Mouse (Mus musculus) left cerebral cortex, postnatal 36 days (tissue): ENCODE measurements around the gene Rprd2. TPM values are rescaled to one million over a fixed set of nuclear protein-coding genes. Genes with fewer than 3 reads are reported as not detected.
A peak's percentile ranks its signal among the peaks of the same experiment; 100 is the strongest.

Source experiments
- DNase-seq, 2 experiments: peaks; one replicate each; pipeline ENCODE4 v3.0.0; 2021 to 2022; ENCODE audit warnings: low spot score in 2 of 2, mixed read lengths in 1 of 2
- intact Hi-C: fragments of 180-260 bp; cut with DNase I; formaldehyde crosslinking; loops from one replicate; pipeline ENCODE4 v1.15.1; 2025
- total RNA-seq, 2 experiments: library from RNA; stranded (reverse); gene quantifications; 2 replicates each; pipeline ENCODE4 v1.2.3; 2021

Gene Rprd2
- total RNA-seq, 2 experiments from 2014 or later = 59.2 to 68.9 TPM

DNA sequence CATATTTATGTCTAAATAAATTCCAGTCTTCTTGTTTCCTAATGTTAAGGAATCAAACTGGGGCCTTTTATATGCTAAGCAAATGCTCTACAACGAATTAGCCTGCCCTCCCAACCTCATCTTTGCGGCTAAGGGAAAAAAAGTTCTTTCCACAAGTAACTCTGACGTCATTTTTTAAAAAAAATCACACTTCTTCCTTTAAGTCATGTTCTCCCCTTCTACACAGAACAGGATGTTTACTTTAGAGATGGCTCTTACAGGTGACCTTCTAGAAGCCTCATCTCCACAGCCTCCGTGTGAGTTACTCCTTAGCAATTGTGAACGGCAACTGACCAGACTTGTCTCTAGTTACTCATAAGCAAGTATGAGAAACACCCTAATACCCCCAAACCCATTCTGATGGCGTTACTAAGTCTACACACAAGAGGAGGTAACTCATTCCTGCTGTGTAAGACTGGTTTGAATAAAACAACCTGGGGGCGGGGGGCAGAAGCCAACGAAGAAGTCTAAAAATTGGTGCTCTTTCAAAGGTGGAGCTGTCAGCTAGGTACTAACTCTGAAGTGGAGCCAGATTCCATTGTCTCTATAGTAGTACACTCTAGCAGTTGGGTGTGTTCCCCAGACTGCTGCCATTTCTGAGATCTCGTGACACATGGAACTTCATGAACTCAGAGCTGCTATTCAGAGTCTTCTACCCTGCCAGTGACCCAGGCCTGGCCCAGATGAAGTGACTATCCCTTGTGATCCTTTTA, 60.0 kb downstream of the Rprd2 start:
- intact Hi-C loops = no loop called here
- no peak for DNase-seq

DNA sequence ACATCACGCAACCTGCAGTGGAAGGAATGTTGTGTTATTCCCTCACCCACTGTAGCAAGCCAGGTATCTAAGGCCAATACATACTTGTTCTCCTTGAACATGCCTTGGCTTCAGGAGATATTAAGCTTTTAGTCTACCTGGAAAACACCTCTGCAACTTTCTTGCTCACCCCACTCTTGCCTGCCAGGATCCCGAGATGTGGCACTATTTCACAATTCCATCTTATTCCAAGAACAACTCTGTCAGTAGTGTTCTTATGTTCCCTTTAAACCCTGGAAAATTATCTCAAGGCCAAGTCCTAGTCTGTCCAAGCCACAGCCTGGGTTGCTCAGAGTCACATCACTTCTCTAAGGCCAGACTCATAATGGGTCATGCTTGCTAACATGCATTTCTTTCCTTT, 61.9 kb downstream of the Rprd2 start:
- intact Hi-C loops = no loop called here

DNA sequence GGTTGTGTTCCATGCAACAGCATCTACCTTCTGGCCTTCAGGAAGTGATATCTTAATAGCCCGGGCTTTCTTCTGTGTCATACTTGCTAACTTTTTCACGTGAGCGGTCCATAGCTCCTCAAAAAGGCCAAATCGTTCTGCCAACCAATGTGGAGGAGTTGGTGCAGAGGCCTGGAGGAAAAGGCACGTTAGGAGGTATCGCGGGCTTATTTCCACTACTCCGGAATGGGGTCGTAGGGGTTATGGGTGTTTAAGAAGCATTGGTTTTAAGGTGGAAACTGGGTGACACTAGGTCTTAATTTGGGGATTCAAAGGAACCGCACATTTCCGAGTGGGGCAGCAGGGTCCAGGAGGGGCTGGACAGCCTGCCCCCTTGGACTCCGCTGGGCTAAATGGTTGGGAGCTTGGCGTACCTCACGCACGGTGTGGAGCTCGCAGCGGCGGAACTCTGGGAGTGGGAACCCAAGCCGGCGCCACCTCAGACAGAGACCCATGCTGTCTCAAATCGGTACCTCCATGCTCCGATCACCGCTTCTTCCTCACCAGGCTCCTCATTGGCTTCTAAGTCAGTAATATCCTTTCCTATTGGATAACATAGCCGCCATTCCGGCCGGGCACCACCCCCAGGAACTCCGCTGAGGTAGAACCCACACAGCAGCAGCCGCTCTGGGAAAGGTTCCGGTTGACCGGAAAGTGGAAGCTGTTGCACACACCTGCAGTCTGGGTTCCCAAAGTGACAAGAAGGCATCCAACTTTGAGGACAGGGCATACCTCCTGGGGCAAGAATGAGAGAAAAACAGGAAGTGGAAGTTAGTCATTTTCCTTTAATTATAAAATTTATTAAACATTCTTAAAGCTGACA, 64.1 kb downstream of the Rprd2 start:
- intact Hi-C loops = no loop called here
- DNase-seq = peak; percentile 91 to 93

More for the DNA sequence above, 61.9 kb downstream of the Rprd2 start:
- DNase-seq = no peak

DNA sequence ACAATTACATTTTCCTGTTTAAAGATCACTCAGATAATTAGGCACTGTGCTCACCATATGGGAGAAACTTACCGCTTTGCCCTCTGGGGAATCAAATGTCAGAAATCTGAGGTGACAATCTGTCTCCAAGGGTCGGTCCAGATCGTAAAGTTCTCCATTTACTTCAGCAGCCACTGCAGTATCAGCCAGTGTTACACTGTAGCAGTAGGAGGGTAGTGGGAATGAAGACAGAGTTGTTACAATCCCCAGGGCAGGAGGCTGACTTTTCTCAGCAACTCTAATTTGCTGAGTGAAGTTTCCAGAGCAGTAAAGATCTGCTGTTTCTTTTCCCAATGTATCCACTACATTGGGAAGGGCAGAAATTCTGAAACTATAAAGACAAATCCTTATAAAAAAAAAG, 65.7 kb downstream of the Rprd2 start:
- DNase-seq = no peak
- intact Hi-C loops = no loop called here

DNA sequence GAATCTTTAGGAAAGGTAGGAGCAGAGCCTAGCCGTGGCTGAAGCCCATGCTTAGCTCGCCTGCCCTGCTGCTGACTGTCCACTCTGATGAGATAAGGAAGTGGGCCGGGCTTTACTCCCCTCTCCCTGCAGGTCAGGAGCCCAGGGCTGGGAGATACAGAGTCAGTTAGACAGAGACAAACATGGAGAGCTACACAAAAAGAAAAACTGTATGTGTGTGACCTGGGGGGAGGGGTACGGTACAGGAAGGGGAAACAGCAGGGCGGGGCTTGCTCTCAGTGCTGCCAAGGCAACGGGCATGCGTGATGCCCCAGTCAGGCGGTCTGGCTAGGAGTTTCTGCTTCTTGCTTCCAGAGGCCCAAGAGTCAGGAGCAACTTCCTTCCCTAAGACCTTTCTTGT, 78.3 kb downstream of the Rprd2 start:
- DNase-seq = no peak
- intact Hi-C loops = no loop called here

DNA sequence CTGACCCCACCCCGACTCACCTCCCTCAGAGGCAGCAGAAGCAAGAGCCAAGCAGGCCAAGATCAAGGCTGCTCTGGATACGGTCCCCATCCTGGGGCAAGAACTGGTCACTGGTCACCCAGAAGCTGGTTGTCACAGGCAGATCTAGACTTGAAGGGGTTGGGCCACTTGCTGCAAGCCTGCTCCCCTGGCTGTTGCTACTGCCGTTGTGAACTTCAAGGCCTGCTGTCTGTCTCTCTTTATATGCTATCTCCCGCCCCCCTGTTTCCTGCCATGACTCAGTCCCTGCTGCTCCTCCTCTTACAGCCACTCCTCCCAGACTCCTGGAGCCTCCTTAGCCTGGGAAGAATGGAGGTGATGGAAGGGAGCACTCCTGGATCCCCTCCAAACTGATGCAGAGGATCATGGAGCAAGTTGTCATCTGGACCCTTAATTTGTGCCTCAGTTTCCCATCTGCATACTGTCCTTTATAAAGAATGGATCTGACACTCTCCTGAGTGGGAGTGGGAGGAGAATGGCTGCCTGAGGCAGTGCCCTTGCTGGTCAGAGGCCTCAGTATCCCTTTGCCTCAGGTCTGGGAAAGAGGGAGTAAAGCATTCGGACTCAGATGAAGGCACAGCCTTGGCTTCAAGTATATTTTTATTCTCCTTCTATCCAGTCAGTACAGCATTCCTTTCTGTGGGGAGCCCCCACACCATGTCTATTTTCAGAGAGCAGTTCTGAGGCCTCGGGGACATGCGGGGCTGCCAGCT, 79.1 kb downstream of the Rprd2 start, which contains the start of gene Ecm1:
Ecm1 (minus strand) TSS at position 217 of the 752 bp plus-strand sequence.
- intact Hi-C loops = no loop called here
- DNase-seq = peak; percentile 44 to 47

DNA sequence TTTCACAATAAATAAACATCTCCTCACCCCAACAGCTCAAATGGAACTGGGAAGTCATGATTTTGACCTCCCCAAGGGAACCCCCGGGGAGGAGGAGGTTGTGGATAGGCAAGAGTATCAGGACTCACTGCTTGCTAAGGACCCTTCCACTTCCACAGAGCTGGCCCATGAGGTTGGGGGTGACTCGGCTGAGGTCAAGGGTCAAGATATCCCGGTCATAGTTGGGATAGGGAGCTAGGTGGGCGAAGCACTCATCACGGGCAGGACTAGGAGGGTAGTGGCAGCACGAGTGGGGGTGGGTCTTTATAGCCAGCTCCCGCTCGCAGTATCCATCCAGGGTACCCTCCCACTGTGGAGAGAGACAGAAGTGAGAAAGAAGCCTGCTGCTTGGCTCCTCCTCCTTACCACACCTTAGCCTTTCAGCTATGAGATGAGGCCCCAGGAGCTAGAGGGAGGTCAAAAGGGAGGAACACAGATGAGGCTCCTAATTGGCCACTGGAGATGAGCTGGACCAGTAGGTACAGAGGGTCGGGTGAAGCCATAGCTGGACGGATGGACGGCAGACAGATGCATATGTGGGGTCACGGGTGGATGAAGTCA, 83.5 kb downstream of the Rprd2 start:
- intact Hi-C loops = no loop called here
- no peak for DNase-seq

DNA sequence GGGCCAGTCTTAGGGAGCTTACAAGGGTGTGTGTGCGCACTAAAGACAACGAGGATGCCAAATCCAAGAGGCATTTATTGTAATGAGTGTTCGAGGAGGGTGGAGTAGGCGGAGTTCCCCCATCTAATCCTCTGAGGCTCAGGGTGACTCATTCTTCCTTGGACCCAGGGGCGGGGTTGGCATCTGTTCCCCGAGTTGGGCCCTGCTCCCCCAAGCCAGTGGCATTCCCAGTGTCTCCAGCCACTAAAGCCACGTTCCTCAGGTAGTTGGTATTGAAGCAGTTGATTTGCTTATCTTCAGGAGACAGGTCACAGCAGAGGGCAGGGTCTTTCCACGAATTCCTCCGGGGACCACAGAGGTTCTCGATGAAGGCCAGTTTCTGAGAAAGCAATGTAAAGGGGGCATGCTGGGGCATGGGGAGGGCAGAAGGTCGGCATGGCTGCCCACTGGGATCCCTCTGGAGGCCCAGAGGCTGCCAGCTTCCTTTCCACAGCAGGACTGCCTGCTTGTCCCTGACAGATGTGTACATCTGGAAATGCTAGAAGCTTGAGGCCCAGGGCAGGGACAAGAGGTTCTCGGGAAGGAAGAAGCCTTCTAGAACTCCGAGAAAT, 84.5 kb downstream of the Rprd2 start:
- intact Hi-C loops = no loop called here
- no peak for DNase-seq

DNA sequence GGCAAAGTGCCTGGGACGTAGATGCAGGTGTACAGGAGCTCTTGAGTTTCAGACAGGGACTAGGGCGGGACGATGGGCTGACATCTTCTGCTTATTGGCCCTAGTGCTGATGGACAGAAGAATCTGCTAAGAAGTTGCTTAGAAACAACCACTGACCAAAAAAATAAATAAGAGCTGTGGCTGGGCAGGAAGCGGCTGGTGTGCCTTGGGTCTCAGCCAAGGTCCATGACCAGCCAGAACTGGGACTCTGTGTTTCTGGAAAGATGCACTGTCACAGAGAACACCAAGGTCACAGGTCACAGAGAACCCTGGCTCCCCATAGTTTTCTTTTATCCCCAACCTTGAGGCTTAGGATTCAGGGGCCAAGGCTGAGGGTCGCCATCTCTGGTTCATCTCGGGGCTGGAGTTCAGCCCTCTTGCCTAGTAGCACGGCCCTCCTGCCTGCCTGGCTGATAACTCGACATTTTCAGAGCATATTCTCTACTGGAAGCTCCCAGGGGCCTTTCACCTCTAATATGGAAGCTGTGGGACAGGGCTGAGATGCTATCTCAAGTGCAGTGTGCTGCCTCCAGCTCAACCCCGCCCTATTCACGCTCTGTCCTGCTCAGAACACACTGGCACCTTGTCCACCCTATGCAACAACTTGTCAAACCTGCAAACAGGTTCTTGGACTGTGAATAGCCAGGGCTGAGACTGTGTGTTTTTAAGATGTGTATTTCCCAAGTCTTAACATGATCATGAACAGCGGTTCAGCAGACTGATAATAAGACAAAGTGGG, 85.7 kb downstream of the Rprd2 start:
- DNase-seq = no peak
- intact Hi-C loops = no loop called here

DNA sequence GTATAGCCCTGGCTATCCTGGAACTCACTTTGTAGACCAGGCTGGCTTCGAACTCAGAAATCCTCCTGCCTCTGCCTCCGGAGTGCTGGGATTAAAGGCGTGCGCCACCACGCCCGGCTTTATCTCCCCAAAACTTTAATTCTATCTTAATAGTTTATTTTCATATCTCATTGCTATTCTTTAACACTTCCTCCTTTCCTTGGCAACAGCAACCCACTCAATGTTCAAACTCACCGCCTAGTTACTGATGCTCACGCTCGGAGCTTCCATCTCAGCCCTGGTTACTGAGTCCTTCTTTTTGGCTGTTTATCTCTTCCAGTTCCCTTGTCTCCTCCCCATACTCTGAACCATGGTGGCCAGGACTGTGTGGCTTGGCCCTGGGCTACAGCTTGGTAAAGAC, 86.4 kb downstream of the Rprd2 start:
- intact Hi-C loops = no loop called here
- no peak for DNase-seq

DNA sequence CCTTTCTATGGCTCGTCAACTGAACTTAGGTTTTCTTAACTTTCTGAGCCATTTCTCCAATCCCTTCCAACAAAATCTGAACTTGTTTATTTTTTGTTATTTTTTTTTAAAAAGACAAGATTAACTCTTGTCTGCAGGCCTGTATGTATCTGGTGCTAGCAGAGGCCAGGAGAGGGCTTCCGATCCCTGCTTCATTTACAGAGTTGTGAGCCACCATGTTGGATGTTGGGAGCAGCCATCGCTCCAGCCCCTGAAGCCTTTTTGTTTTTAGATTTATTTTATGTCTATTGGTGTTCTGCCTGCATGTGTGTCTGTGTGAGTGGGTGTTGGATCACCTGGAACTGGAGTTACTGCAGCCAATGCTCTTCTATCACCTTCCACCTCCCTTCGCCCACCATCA, 86.9 kb downstream of the Rprd2 start:
- DNase-seq = no peak
- intact Hi-C loops = no loop called here

DNA sequence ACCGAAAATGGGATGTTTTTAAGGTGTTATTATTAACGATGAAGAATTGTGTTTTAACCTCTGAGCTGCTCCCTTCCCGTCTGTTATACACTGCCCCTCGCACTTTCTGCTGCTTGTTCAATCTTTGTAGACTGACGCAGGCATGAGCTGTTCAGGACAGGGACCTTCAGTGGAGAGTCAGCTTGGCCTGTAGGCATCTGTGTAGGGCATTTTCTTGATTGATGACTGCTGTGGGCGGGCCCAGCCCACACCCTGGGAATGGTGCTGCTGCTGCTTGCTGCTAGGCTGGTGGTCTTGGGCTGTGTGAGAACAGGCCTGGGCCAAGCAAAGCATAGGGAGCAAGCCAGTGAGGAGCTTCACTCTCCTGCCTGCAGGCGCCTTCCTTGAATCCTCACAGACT, 88.2 kb downstream of the Rprd2 start:
- no peak for DNase-seq
- intact Hi-C loops = no loop called here

DNA sequence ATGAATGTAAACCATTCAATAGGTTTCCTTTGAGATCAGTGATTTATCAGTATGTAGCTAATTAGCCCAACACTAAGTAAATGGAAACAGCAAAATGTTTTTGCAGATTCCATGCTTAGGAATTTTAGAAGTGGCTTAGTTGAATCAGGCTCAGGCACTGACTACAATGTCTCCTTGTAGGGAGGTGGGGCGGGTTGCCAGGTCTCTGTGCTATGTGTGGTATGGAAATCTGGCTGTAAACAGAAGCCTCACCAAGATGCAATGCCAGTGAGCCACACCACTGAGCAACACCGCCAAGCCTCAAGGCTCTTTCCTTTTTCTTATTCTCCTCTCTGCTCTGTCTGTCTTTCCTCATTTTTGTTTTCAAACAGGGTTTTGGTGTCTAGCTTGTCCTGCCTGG, 89.8 kb downstream of the Rprd2 start:
- intact Hi-C loops = no loop called here

DNA sequence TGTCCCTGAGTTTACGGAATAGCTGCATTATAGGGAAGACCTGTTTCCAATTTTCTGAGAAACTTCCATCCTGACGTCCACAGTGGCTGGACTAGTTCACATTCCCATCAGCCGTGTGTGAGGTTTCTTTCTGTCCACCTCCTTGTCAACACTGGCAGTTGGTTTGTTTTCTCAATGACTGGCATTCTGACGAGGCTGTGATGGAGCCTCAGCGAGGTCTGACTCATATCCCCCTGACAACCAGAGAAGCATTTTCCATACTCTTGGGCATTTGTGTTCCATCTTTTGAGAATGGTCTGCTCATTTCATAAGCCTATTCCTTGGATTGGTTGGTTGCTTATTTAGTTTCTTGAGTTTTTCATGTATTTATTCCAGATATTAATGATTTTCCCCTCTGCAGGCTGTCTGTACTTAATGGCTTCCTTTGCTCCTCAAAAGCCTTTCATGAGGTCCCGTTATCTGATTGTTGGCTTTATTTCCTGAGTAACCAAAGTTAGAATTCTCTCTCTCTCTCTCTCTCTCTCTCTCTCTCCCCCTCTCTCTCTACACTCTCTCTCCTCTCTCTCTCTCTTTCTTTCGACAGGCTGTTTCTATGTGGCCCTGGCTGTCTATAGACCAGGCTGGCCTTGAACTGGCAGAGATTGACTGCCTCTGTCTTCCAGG, 91.8 kb downstream of the Rprd2 start:
- no peak for DNase-seq
- intact Hi-C loops = no loop called here

More for the DNA sequence above, 89.8 kb downstream of the Rprd2 start:
- DNase-seq = no peak

DNA sequence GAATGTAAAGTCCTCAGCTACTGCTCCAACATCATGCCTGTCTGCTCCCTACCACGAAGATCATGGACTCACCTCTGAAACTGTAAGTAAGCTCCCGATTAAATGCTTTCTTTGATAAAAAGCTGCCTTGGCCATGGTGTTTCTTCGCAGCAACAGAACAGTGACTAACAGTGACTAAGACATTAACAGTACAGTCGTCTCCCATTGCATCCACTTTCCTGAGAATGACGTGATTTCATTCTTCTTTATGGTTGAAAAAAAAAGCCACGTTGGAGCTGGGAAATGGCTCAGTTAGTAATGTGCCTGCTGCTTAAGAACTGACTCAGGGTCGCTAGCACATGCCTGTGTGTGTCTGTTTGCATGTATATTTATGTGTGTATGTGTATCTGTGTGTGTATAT, 92.8 kb downstream of the Rprd2 start:
- intact Hi-C loops = no loop called here
- DNase-seq = no peak

DNA sequence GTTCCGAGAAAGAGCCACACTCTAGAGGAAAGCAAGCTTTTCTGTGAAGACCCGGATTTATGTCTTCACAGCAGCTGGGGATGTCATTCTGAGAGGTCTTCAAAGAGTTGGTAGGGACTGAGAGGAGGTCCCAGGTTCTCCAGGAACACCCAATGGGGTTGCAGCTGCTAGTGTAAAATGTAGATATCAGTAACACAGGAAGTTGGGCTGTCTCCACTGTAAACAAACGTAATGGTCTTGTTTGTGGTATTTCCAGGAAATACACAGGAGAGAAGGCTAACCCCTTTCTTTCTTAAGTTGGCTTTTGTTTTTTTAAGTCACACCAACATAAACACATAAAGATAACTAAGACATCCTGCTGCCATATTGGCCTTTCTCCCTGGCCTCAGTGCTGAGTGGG, 96.3 kb downstream of the Rprd2 start:
- DNase-seq = no peak

DNA sequence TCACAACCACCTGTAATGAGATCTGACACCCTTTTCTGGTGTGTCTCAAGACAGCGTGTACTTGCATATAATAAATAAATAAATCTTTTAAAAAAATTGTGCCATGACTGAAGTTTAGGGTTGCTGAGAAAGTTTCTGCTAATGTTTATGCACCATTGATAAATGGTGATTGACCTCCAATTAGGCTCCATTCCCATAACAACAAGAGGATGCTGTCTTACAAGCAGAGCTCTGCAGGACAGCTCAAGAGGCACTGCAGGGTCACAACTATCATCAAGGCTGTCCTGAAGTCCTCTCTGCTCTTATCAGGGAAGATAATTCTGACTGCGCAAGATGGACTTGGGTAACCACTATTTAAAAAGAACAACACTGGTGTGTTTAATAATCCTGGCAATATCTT, 100.5 kb downstream of the Rprd2 start:
- intact Hi-C loops = no loop called here
- no peak for DNase-seq

More for the DNA sequence above, 96.3 kb downstream of the Rprd2 start:
- intact Hi-C loops = no loop called here

DNA sequence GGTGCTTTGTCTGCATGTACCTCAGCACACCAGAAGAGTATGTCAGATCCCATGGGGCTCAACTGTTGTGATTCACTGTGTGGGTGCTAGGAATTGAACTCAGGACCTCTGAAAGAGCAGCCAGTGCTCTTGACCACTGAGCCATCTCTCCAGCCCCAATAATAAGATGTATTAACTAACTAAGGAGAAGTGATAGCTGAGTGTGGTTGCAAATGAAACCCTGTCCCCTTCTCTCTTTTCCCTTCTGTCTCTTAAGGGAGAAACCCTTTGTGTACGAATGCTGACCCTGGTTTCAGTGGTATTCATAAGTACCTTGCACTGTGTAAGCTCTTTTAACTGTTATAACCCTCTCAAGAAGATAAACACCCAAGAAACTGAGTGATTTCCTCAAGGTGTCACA, 102.6 kb downstream of the Rprd2 start:
- intact Hi-C loops = no loop called here
- DNase-seq = no peak
